Mouse (Mus musculus): Measurements from ENCODE around the gene Rtn4rl1. TPM values are rescaled to one million over a fixed set of nuclear protein-coding genes. Genes with fewer than 3 reads are reported as not detected.
A peak's percentile ranks its signal among the peaks of the same experiment; 100 is the strongest.
"Not testable (repeated sequence)": the region's sequence is repeated elsewhere in the genome, so short reads cannot be mapped to it uniquely, and the experiment has no call there.

Gene Rtn4rl1
- total RNA-seq, 2 experiments from 2014 or later, result 89.0 to 99.0 TPM

DNA sequence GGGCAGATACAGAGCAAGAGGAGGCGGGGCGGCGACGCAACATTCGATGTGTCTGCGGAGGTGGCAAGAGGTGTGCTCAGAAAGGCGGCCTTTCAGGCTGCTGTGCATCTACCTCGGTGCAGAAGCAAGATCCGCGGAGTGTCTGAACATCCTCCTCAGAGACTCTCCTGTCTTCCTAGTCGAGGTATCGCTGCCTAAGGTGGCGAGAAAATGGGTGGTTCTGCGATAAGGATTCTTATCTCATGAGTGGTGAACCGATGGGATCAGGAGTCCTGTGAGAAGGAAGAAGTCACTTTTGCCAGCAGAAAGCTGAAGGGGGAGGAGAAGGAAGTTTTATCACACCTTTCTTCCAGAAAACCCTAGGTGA, 19.8 kb upstream of the Rtn4rl1 start:
- no peak for TF ChIP-seq CTCF (IDR thresholded peaks at IDR 0.05)
- DNase-seq (ENCODE audit: extremely low spot score in 1 of 2, low spot score in 2 of 2), result no peak
- H3K4me3 ChIP-seq, result peak overlapping the region; percentile 66
- intact Hi-C loops (cut with DNase I), result loop anchor here (2.0 to 5.0 kb wide), 2 partner anchors 287 to 341 kb away; partner anchors contain the start of genes Mnt and Tlcd2
- peak overlapping the region; percentile 96 for H3K27ac ChIP-seq

DNA sequence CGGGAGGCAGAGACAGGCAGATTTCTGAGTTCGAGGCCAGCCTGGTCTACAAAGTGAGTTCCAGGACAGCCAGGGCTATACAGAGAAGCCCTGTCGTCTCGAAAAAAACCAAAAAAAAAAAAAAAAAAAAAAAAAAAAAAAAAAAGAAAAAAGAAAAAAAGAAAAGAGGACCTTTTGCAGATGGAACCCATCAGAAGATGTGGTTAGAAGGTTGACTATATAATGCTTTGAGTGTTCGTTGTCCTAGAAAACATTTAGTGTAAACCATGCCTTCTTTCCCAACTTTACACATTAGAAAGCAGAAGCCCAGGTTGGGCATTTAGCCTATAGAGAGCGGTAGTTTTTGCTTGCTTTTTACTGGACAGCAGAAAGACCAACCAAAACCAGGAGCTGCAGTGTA, 19.0 kb upstream of the Rtn4rl1 start:
- peak overlapping the region; percentile 96 for H3K27ac ChIP-seq
- H3K4me3 ChIP-seq, result peak overlapping the region; percentile 66
- DNase-seq (ENCODE audit: extremely low spot score in 1 of 2, low spot score in 2 of 2), result not testable (repeated sequence)
- intact Hi-C loops (cut with DNase I), result loop anchor here (5.0 kb wide), 1 partner anchor 342 kb away; the partner anchor contains the start of gene Mnt

DNA sequence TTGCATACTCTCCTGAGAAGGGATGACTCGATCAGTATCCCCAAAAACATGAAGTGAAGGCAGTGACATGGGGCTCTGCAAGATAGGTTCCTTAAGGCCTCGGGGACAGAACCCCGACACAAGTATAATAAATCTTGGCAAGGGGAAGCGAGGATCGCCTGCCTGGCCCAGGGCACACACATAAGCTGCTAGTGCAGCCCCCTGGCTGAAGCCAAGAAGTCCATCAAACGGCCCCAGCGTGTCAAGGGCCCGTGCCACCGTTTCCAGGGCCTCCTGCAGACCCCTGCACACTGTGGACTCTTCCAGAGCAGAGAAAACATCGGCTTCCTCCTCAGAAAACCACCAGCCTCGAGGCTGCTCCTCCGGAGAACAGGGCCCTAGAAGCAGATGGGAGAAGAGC, 15.6 kb upstream of the Rtn4rl1 start:
- TF ChIP-seq CTCF (IDR thresholded peaks at IDR 0.05), result no peak
- intact Hi-C loops (cut with DNase I), result loop anchor here (2.0 to 5.0 kb wide), 3 partner anchors 213 to 334 kb away; partner anchors contain the start of genes Rilp, Scarf1 and Wdr81
- peak in 1 of 2 experiments; percentile 37 for DNase-seq (ENCODE audit: extremely low spot score in 1 of 2, low spot score in 2 of 2)
- H3K27ac ChIP-seq, result peak overlapping the region; percentile 84
- peak overlapping the region; percentile 74 for H3K4me3 ChIP-seq

DNA sequence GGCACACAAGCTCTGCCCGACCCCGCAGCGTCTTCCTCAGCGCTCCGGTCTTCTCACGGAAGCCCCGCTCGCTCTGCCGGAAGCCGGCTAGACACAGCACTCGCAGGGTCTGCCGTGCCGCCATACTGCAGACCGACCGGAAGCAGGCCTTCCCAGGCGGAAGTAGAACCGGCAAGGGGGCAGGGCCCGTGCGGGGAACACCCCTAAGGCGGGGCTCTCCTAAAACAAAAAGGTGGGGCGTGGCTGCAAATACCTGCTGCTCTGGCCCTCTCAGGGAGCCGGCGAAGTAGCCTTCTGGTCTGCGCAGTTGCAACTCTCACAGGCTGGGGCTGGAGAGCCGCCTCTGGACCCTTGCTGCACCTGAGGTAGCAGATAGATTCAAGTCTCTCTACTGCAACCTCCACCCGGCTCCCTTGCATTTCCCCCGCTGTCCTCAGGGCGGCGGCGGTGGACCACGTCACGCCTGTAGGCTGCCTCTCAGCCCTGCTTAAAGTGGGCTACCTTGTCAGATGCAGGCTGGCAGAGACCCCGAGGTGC, 14.8 kb upstream of the Rtn4rl1 start, which contains the start of gene Ovca2:
Ovca2 (minus strand) TSS at position 164 of the 537 bp plus-strand sequence.
- Histone ChIP-seq H3K4me3 (peak within 1 kb of the TSS; percentile 74), H3K27ac (peak within 1 kb of the TSS; percentile 84)
- peak; percentile 87 to 88 for DNase-seq (ENCODE audit: extremely low spot score in 1 of 2, low spot score in 2 of 2)
- intact Hi-C loops (cut with DNase I), result loop anchor here (1.0 to 5.0 kb wide), 4 partner anchors 113 to 334 kb away; partner anchors contain the start of genes Rilp, Scarf1 and Wdr81
- peak; percentile 98 for TF ChIP-seq CTCF (IDR thresholded peaks at IDR 0.05)

DNA sequence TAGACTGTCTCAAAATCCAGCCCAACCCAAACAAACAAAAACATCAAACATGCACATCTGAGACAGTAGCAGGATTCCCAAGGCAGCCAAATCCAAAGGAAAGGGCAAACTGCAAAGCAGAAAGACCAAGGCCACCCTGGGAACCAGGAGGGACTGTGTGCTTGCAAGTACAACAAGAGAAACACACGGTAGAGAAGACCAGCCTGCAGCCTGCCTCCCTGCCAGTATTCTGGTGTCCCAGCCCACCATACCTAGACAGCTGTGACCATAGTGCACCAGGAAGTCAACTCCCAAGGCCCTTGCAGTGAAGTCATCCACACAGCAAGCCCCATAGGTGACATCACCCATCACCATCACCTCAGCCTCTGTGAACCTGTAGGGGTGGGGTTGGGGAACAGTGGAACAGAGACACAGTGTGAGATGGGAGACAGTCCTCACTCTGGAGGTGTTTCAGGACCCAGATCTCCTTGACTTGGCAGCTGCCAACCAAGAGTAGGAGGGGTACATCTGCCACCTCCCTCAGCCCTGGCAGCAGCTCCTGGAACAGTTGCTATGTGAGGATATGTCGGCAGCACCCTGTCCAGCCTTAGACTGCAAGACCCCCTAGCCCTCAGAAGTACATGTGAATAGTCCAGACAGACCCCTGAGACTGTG, 9.5 kb upstream of the Rtn4rl1 start:
- Histone ChIP-seq H3K27ac (peak overlapping the region; percentile 84), H3K4me3 (no peak overlapping the region)
- peak; percentile 58 to 77 for DNase-seq (ENCODE audit: extremely low spot score in 1 of 2, low spot score in 2 of 2)
- no peak for TF ChIP-seq CTCF (IDR thresholded peaks at IDR 0.05)
- intact Hi-C loops (cut with DNase I), result loop anchor here (1.0 to 10.0 kb wide), 3 partner anchors 17 to 391 kb away; no protein-coding TSS in a partner anchor

DNA sequence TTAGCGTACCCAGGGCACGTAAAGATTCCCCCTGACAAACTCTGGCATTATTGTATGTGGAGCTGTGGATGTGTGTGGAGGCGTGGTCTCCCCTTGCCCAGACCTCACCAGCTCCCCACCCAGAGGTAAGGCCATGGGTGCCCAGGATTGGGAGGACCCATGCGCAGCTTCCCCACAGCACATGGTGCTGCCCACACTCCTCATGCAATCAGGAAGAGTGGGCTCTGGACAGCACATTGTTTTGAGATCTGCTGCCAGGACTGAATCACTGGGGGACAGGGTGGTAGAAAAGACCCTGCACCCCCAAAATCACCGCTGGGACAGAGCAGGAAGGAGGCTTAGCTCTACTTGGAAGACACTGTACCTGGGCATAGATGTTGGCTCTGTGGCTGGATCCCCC, 9.0 kb upstream of the Rtn4rl1 start:
- DNase-seq (ENCODE audit: extremely low spot score in 1 of 2, low spot score in 2 of 2), result peak in 1 of 2 experiments; percentile 55
- H3K4me3 ChIP-seq, result no peak overlapping the region
- H3K27ac ChIP-seq, result peak overlapping the region; percentile 84
- TF ChIP-seq CTCF (IDR thresholded peaks at IDR 0.05), result no peak
- intact Hi-C loops (cut with DNase I), result loop anchor here (1.0 to 10.0 kb wide), 3 partner anchors 16 to 390 kb away; no protein-coding TSS in a partner anchor

DNA sequence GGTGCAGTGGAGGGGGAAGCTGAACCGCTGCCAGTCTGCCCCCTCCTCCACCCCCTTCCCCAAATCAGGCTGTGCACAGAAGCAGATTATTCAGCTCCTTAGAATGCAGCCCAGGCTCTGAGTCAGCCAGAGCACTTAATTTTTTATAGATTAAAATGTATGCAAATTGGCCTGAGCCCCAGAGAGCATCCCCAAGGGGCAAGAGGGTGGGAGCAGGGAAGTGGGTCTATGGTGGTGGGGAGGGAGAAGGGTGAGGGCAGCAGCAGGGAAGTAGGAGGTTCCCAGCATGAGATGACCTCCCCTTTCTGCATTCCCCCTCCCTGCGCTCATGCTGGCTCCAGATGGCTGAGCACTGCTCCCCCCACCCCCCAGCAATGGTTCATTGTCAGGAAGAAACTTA, 8.6 kb upstream of the Rtn4rl1 start:
- H3K27ac ChIP-seq, result peak overlapping the region; percentile 84
- intact Hi-C loops (cut with DNase I), result loop anchor here (1.0 to 10.0 kb wide), 3 partner anchors 16 to 390 kb away; no protein-coding TSS in a partner anchor

DNA sequence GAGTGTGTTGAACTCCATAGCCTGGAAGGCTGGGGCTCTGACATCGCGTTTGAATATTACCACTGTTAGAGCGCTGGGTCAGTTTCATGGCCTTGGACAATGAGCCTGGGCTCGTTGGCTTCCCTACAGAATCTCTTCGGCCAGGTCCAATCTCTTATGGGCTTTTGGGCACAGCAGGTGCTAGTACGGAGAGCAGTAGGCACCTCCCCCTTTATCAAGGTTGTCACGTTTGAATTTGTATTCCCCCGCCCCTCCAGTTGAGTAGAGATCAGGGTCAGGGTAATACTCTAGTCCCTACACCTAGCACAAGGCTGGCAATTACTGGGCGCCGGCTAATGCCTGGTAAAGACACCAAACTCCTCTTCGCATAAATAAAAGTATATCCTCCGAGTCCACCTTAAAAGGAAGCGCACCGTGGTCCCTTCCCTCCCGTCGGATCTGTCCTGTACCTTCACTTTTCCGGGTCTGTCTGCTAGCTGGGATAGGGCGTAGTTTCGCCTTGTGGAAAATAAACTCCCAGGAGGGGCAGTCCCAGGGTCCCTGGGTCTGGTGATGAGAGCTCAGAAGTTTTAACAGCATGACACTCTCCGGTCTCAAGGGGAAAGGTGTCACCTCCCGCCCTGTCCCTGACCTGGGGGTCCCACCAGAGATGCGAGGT, 3.7 kb upstream of the Rtn4rl1 start:
- Histone ChIP-seq H3K27ac (peak overlapping the region; percentile 69), H3K4me3 (peak overlapping the region; percentile 69)
- no peak for TF ChIP-seq CTCF (IDR thresholded peaks at IDR 0.05)
- DNase-seq (ENCODE audit: extremely low spot score in 1 of 2, low spot score in 2 of 2), result no peak
- intact Hi-C loops (cut with DNase I), result loop anchor here (5.0 to 10.0 kb wide), 3 partner anchors 207 to 385 kb away; partner anchors contain the start of gene Tlcd2

More for the DNA sequence above, 8.6 kb upstream of the Rtn4rl1 start:
- no peak for TF ChIP-seq CTCF (IDR thresholded peaks at IDR 0.05)
- DNase-seq (ENCODE audit: extremely low spot score in 1 of 2, low spot score in 2 of 2), result peak; percentile 46 to 48
- H3K4me3 ChIP-seq, result no peak overlapping the region

DNA sequence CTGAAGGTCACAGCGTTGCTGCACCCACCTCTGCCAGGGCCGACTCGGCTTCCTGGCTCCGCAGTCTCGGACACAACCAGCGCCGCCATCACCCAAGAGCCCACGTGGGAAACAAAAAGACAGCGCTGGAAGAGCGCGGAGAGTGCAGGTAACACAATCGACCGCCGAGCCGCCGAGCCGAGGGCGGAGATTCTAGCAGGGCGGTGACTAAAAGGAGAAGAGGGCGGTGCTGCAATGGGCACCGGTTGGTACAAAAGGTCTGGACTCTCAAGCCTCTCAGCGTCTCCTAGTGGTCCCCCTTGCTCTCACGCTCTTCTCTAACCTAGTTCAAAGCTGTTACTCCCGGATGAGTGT, 3.2 kb upstream of the Rtn4rl1 start:
- intact Hi-C loops (cut with DNase I), result loop anchor here (5.0 kb wide), 2 partner anchors 207 to 272 kb away; partner anchors contain the start of gene Tlcd2
- TF ChIP-seq CTCF (IDR thresholded peaks at IDR 0.05), result peak; percentile 32
- peak; percentile 79 to 84 for DNase-seq (ENCODE audit: extremely low spot score in 1 of 2, low spot score in 2 of 2)
- Histone ChIP-seq H3K4me3 (peak overlapping the region; percentile 69), H3K27ac (peak overlapping the region; percentile 69)

DNA sequence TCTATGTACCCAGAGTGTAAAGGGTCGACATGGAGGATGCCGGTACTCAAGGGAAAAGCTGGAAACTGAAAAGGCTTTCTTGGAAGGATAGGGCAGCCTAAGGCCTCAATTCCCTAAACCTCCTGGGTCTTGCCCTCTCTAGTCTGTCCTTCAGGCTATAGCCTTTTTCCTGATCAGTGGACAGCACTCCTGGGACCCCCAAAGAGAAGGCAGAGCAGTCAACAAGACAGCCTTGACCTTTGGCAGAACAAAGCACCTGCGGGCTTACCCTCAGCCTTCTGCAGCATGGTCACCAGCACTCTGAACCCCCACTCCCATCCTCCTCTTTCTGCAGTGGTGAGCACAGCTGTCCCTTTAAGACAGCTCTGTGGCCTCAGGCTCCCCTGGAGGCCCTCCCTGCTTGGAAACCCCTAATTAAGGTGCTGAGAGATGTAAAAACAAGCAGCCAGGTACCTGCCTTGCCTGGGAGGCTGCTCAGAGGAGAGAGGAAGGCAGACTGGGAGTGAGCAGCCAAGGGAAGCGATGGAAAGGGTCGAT, 2.6 kb upstream of the Rtn4rl1 start, which contains the start of gene Dph1:
Dph1 (minus strand) TSS at position 337 of the 537 bp plus-strand sequence.
- intact Hi-C loops (cut with DNase I), result loop anchor here (5.0 kb wide), 2 partner anchors 206 to 271 kb away; partner anchors contain the start of gene Tlcd2
- no peak for DNase-seq (ENCODE audit: extremely low spot score in 1 of 2, low spot score in 2 of 2)
- TF ChIP-seq CTCF (IDR thresholded peaks at IDR 0.05), result no peak
- Histone ChIP-seq H3K27ac (peak within 1 kb of the TSS; percentile 69), H3K4me3 (peak within 1 kb of the TSS; percentile 69)

DNA sequence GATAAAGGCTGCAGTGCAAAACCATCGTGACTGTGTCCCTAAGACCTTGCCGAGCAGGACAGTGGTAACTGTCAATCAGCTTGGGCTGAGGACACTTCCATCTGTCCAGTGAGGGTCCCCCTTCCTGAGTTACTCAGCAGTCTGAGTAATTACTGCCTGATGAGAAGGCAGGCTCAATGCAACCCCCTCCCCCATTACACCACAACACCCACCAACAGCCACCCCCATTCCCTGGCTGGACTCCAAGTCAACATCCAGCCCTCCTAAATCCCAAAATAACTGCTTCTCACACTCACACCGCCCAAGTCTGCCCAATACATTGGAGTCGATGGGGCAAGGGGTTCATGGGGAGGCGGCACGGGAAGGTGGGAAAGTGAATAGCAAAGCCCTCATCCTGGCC, 1.7 kb upstream of the Rtn4rl1 start:
- Histone ChIP-seq H3K4me3 (no peak overlapping the region), H3K27ac (0 out of 2 replicates have a peak overlapping the region, but pooled peaks have one; percentile 24)
- TF ChIP-seq CTCF (IDR thresholded peaks at IDR 0.05), result no peak
- no peak for DNase-seq (ENCODE audit: extremely low spot score in 1 of 2, low spot score in 2 of 2)
- intact Hi-C loops (cut with DNase I), result loop anchor here (2.0 to 5.0 kb wide), 3 partner anchors 39 to 270 kb away; partner anchors contain the start of gene Tlcd2

Data from left cerebral cortex, adult 2 months (tissue).